Mouse (Mus musculus): Measurements from ENCODE around the gene Nlk. TPM values are rescaled to one million over a fixed set of nuclear protein-coding genes. Genes with fewer than 3 reads are reported as not detected.

Gene Nlk
- polyA plus RNA-seq (2015; fragmentation: Nextera tagmentation; extraction: Ambion mirVana) = 21.1 and 25.4 TPM in 2 replicates

DNA sequence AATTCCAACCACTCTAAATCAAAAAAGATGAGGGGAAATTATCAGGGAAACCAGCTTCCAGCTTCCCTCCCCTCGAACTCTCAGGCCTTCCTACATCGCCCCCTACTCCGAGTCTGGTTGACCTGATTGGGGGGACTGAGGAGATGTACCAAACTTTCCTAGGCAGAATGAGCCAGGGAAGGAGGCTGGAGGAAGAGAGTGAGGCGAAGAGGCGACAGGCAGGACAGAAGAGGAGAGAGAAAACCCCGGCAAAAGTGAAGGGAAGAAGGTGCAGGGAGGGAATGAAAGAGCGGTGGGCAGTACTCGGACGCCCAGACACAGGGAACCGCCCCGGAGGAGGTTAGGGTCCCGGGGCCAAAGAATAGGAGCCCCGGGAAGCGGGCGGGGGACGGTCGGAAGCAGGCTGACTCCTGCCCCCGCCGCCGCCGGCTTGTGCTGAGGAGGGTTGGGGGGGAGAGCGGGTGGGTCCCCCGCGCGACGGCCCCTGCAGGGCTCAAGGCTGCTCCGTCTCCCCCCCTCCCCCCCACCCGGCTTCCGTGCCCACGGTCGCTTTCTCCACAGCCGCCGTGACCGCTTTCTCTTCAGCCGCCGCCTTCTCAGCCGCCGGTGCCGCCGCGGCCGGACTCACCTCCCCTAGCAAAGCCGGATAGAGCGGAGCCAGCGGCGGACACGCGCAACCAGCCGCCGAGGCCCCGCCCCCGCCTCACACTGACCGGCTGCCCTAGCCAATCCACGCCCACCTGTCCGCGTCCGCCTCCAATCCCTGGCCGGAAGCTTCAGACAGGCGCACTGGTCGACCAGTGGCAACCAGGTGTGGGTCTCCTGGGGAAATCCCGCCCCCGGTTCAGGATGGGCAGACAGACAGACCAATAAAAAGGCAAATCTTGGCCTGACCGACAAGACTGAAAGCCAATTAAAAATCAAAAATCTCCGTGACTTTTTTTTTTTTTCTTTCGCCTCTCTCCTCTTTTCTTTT is at the start of gene Nlk:
Nlk (minus strand) TSS at position 597 of the 976 bp plus-strand sequence.
- ATAC-seq (ENCODE audit: low FRiP score) = peak; percentile 99
- 0% methylated on average over 55 of the region's 65 CpGs for WGBS
- H3K9ac ChIP-seq (replicated peaks) = peak within 1 kb of the TSS; percentile 80
- H3K9me3 ChIP-seq (replicated peaks) = no peaks in the 10 kb centered on the region
- H3K4me3 ChIP-seq (replicated peaks) = peak within 1 kb of the TSS; percentile 67
- peak within 1 kb of the TSS; percentile 74 for H3K4me2 ChIP-seq
- no peaks in the 10 kb centered on the region for H3K27me3 ChIP-seq (replicated peaks)
- H3K27ac ChIP-seq (replicated peaks) = peak within 1 kb of the TSS; percentile 92
- peaks cover 36% of the 10 kb centered on the region for H3K4me1 ChIP-seq
- no peaks in the 10 kb centered on the region for H3K36me3 ChIP-seq

DNA sequence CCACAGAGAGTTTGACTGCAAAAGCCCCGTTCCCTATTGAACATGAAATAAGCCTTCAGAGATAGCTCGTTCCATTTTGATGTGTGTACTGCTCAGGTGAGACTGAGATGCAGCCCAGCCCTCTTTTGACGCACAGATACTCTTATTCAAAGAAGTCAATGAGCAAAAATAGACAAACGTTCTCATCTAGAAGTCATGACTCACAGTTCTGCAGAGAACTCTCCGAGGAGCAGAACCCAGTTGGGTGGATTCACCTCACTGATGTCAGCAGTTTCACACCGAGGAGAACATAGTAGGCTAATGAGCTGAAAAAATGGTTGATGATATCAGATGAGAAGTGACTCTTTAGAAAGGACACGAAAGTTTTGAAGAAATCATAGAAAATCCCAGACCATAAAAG is 49.1 kb upstream of the Nlk start:
- ATAC-seq (ENCODE audit: low FRiP score) = no peak
- Histone ChIP-seq H3K4me1 (peaks cover 14% of the 10 kb centered on the region), H3K36me3 (peaks cover 6% of the 10 kb centered on the region; the same call in 1 of the 2 replicates), H3K27ac (replicated peaks) (no peak overlapping the region), H3K9me3 (replicated peaks) (no peaks in the 10 kb centered on the region), H3K9ac (replicated peaks) (no peak overlapping the region), H3K27me3 (replicated peaks) (no peaks in the 10 kb centered on the region), H3K4me3 (replicated peaks) (no peak overlapping the region), H3K4me2 (no peak overlapping the region)
- 89% methylated on average over 7 of the region's 7 CpGs for WGBS

DNA sequence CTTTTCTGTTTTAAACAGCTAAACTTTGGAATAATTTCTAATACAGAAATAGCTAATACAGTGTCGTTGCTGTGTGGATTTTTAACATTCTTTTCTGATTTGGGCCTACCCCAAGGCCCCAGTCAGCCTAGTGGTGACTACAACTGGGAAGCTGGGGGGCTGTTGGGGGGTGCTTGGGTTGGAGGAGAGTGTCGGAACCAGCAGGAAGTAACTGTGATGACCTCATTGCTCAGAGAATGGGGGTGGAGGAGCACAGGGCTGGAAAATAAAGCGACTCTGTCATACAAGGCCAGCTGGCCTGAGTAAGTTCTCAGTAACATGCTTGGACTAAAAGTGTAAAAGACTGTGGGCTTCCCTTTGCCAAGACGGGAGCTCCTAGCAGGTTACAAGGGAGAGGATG is 48.3 kb upstream of the Nlk start:
- Histone ChIP-seq H3K27me3 (replicated peaks) (no peaks in the 10 kb centered on the region), H3K4me2 (no peak overlapping the region), H3K9ac (replicated peaks) (no peak overlapping the region), H3K27ac (replicated peaks) (no peak overlapping the region), H3K9me3 (replicated peaks) (no peaks in the 10 kb centered on the region), H3K36me3 (peaks cover 6% of the 10 kb centered on the region; the same call in 1 of the 2 replicates), H3K4me1 (peaks cover 6% of the 10 kb centered on the region), H3K4me3 (replicated peaks) (no peak overlapping the region)
- WGBS = 69% methylated on average over 4 of the region's 4 CpGs
- ATAC-seq (ENCODE audit: low FRiP score) = no peak

DNA sequence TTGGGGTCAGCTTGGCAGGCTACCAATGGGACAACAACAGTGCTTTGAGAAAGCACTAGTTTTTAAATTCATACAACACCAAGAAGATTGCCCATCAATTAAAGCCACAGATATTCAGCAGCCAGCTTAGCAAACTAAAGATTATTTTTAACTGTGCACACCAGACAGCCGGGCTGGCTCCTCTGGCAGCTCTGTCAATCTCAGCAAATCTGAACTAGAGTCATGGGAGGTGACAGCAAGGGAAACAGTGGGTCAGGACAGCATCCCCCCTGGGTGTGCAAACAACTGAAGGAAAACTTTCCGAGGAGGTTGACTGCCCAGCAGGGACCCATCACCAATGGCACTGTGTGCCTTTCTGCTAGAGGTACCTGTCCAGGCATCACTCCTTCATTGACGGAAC is 45.3 kb upstream of the Nlk start:
- WGBS = 81% methylated on average over 3 of the region's 3 CpGs

DNA sequence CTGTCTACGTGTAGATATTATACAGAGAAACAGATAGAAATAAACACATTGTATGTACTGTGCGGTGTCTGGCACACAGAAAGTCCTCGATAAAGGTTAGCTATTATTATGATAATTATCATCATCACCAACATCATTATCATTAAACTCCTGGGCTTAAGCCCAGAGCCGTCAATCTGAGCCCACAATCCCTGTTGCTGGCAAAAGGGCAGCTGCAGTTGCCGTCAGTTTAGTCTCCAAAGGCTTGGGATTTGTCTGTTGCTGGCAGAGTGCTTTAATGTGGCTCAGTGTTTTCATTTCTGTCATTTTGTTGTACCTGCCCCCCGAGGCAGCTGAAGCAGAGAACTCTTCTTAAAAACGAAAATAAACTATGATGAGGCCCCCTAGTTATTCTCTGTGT is 44.8 kb upstream of the Nlk start:
- Histone ChIP-seq H3K4me2 (no peak overlapping the region), H3K9ac (replicated peaks) (no peak overlapping the region), H3K4me3 (replicated peaks) (no peak overlapping the region), H3K4me1 (no peaks in the 10 kb centered on the region), H3K9me3 (replicated peaks) (no peaks in the 10 kb centered on the region), H3K27me3 (replicated peaks) (no peaks in the 10 kb centered on the region), H3K27ac (replicated peaks) (no peak overlapping the region), H3K36me3 (no peaks in the 10 kb centered on the region)
- whole genome bisulfite sequencing = 57% methylated on average over 7 of the region's 7 CpGs
- no peak for ATAC-seq (ENCODE audit: low FRiP score)

More for the DNA sequence above, 45.3 kb upstream of the Nlk start:
- H3K9me3 ChIP-seq (replicated peaks) = no peaks in the 10 kb centered on the region
- no peak overlapping the region for H3K27ac ChIP-seq (replicated peaks)
- no peak overlapping the region for H3K4me2 ChIP-seq
- H3K4me1 ChIP-seq = no peaks in the 10 kb centered on the region
- no peaks in the 10 kb centered on the region for H3K36me3 ChIP-seq
- no peak for ATAC-seq (ENCODE audit: low FRiP score)
- no peaks in the 10 kb centered on the region for H3K27me3 ChIP-seq (replicated peaks)
- no peak overlapping the region for H3K9ac ChIP-seq (replicated peaks)
- no peak overlapping the region for H3K4me3 ChIP-seq (replicated peaks)

DNA sequence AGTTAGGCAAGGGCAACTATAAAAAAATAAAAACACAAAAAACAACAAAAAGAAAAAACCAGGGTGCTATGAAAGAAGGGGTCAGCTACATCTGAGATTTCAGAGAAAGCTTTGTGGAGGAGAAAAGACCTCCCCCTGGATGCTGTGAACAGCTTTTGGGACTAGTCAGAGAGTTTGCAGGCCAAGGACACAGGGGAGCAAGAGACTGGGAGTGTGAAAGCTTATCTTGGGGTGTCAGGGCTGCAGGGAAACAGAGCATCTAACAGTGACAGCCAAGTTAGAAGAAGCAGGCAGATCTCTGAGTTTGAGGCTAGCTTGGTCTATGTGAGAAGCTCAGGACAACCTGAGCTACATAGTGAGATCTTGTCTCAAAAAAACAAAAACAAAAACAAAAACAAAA is 42.2 kb upstream of the Nlk start:
- H3K27ac ChIP-seq (replicated peaks) = no peak overlapping the region
- H3K9me3 ChIP-seq (replicated peaks) = no peaks in the 10 kb centered on the region
- no peak overlapping the region for H3K9ac ChIP-seq (replicated peaks)
- ATAC-seq (ENCODE audit: low FRiP score) = no peak
- no peaks in the 10 kb centered on the region for H3K4me1 ChIP-seq
- H3K4me3 ChIP-seq (replicated peaks) = no peak overlapping the region
- H3K36me3 ChIP-seq = no peaks in the 10 kb centered on the region
- no peak overlapping the region for H3K4me2 ChIP-seq
- H3K27me3 ChIP-seq (replicated peaks) = no peaks in the 10 kb centered on the region

DNA sequence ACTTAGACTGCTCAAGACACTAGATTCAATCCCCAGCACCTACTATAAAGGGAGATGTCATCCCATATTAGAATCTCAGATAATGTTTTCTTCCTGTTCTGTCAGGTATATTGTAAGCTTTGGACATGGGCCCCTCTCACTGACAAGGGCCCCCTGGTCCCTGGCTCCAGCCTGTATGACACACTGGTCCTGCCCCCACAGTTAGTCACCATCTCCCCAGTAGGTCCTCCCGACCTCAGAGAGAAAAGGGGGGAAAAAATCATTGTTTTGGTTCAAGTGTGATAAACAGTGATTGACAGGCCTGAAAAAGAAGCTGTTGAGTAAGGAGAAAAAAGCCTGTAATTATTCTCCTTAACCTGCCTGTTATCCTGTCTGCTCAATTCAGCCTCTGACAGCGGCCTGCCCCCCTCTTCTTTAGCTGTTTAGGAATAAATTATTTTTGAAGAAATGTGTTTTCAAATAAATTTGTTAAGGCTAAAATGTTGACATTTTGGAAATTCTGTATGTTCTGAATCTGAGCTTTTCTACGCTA is 39.8 kb upstream of the Nlk start:
- Histone ChIP-seq H3K4me3 (replicated peaks) (no peak overlapping the region), H3K4me2 (no peak overlapping the region), H3K9me3 (replicated peaks) (no peaks in the 10 kb centered on the region), H3K27me3 (replicated peaks) (no peaks in the 10 kb centered on the region), H3K9ac (replicated peaks) (no peak overlapping the region), H3K27ac (replicated peaks) (no peak overlapping the region), H3K36me3 (no peaks in the 10 kb centered on the region), H3K4me1 (no peaks in the 10 kb centered on the region)
- WGBS = 60% methylated on average over 3 of the region's 3 CpGs
- no peak for ATAC-seq (ENCODE audit: low FRiP score)

DNA sequence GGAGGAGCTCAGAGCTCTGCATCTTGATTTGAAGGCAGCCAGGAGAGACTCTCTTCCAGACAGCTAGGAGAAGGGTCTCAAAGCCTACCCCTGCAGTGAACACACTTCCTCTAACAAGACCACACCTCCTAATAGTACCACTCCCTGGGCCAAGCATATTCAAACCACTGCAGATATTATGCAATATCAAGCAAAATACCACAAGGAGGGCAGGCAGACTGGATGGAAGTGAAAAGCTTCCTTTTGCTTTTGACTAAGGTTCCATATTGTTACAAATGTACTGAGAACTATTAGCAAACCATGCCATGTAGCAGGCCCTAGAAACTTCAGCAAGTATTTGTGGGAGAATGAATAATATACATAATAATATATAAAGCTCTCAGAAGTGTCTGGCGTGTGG is 38.0 kb upstream of the Nlk start:
- H3K27ac ChIP-seq (replicated peaks) = no peak overlapping the region
- H3K4me2 ChIP-seq = no peak overlapping the region
- H3K36me3 ChIP-seq = no peaks in the 10 kb centered on the region
- no peak overlapping the region for H3K4me3 ChIP-seq (replicated peaks)
- WGBS = 93% methylated on average over 1 of the region's 1 CpGs
- no peak overlapping the region for H3K9ac ChIP-seq (replicated peaks)
- H3K4me1 ChIP-seq = no peaks in the 10 kb centered on the region
- no peaks in the 10 kb centered on the region for H3K9me3 ChIP-seq (replicated peaks)
- no peaks in the 10 kb centered on the region for H3K27me3 ChIP-seq (replicated peaks)
- ATAC-seq (ENCODE audit: low FRiP score) = no peak

DNA sequence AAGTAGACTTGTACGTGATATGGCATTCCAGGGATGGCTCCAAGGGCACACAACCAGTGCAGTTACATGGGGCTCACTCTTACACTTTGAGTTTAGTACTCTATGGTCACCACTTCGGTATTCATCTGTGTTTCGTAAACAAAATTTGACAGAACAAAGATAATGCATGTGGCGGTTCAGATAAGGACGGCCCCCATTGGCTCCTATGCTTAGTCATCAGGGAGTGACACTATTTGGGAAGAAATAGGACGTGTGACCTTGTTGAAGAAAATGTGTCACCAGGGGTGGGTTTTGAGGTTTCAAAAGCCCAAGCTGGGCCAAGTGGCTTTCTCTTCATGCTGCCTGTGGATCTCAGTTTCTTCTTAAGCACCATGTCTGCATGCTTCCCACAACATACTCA is 35.4 kb upstream of the Nlk start:
- Histone ChIP-seq H3K9me3 (replicated peaks) (no peaks in the 10 kb centered on the region), H3K36me3 (no peaks in the 10 kb centered on the region), H3K27me3 (replicated peaks) (no peaks in the 10 kb centered on the region), H3K4me1 (no peaks in the 10 kb centered on the region), H3K27ac (replicated peaks) (no peak overlapping the region), H3K4me2 (no peak overlapping the region), H3K9ac (replicated peaks) (no peak overlapping the region), H3K4me3 (replicated peaks) (no peak overlapping the region)
- WGBS = 91% methylated on average over 6 of the region's 6 CpGs
- ATAC-seq (ENCODE audit: low FRiP score) = no peak

DNA sequence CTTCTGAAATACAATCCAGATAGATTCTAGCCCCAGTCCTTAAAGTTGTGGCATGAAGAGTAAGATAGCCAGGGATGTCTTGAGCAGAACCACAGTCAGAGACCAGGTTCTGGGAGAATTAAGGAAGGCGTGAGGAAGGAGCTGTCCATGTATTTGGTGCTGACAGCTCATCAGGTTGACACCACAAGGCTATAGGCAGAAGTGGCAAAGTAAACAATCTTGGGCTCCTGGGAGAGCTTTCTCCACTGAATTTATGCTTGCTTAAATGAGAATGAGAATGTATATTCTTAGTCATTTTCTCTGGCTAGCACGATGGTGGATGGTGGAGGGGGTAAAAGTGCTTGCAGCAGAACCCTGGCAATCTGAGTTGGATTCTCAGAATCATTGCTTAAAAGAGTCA is 33.7 kb upstream of the Nlk start:
- 30% methylated on average over 2 of the region's 2 CpGs for WGBS
- ATAC-seq (ENCODE audit: low FRiP score) = no peak
- Histone ChIP-seq H3K27me3 (replicated peaks) (no peaks in the 10 kb centered on the region), H3K4me2 (no peak overlapping the region), H3K4me1 (no peaks in the 10 kb centered on the region), H3K4me3 (replicated peaks) (no peak overlapping the region), H3K27ac (replicated peaks) (no peak overlapping the region), H3K9me3 (replicated peaks) (no peaks in the 10 kb centered on the region), H3K36me3 (no peaks in the 10 kb centered on the region), H3K9ac (replicated peaks) (no peak overlapping the region)

DNA sequence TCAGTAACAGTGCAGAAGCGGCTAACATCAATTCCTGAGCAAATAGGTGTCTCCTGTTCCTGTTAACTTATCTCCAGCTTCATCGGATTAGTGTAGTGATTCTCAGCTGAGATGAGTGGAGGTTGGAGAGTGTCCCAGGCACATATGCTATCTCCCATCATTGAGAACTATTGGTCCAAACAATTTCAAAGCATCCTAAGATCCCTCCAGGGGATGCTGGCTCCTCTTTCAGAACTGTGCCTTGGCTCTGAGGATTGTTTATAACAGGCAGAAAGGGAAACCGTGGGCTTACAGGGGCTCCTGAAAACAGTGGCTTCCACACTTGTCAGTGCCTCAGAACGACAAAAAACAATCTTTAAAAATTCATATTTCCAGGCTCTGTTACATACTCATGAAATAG is 30.9 kb upstream of the Nlk start:
- H3K27me3 ChIP-seq (replicated peaks) = no peaks in the 10 kb centered on the region
- H3K27ac ChIP-seq (replicated peaks) = no peak overlapping the region
- 80% methylated on average over 4 of the region's 4 CpGs for WGBS
- ATAC-seq (ENCODE audit: low FRiP score) = no peak
- H3K9ac ChIP-seq (replicated peaks) = no peak overlapping the region
- no peak overlapping the region for H3K4me2 ChIP-seq
- H3K36me3 ChIP-seq = no peaks in the 10 kb centered on the region
- no peaks in the 10 kb centered on the region for H3K9me3 ChIP-seq (replicated peaks)
- H3K4me1 ChIP-seq = no peaks in the 10 kb centered on the region
- H3K4me3 ChIP-seq (replicated peaks) = no peak overlapping the region

DNA sequence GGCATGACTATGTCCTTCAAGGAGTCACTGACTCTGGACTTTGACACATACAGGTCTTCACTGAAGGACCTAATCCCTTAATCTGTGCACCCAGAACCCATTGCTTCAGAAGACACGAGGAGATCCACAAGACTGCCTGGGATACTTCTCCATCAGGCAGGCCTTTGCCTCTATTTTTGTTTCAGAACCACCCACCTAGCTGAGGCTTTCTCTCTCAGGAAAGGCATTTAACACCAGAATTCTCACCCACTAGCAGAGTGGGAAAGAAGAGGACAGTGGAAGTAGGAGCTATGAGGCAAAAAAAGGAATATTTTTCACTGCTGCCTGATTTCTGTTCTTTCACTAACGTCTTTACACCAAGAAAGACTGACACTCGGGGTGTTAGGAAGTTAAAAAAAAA is 29.2 kb upstream of the Nlk start:
- H3K36me3 ChIP-seq = no peaks in the 10 kb centered on the region
- H3K27me3 ChIP-seq (replicated peaks) = no peaks in the 10 kb centered on the region
- no peaks in the 10 kb centered on the region for H3K9me3 ChIP-seq (replicated peaks)
- H3K4me1 ChIP-seq = no peaks in the 10 kb centered on the region
- no peak overlapping the region for H3K4me2 ChIP-seq
- WGBS = 90% methylated on average over 3 of the region's 3 CpGs
- no peak overlapping the region for H3K4me3 ChIP-seq (replicated peaks)
- no peak overlapping the region for H3K27ac ChIP-seq (replicated peaks)
- ATAC-seq (ENCODE audit: low FRiP score) = no peak
- H3K9ac ChIP-seq (replicated peaks) = no peak overlapping the region
